Mouse (Mus musculus): ENCODE measurements around the gene Cyp2c37.
"Not testable (repeated sequence)": the region's sequence is repeated elsewhere in the genome, so short reads cannot be mapped to it uniquely, and the experiment has no call there.

Gene Cyp2c37

GRCm38 (mm10) chr19:39992140-39992539 is at the start of gene Cyp2c37:
Gene Cyp2c37, plus strand, starts transcription at chr19:39992424.
- not testable (repeated sequence) for DNase-seq

DNA sequence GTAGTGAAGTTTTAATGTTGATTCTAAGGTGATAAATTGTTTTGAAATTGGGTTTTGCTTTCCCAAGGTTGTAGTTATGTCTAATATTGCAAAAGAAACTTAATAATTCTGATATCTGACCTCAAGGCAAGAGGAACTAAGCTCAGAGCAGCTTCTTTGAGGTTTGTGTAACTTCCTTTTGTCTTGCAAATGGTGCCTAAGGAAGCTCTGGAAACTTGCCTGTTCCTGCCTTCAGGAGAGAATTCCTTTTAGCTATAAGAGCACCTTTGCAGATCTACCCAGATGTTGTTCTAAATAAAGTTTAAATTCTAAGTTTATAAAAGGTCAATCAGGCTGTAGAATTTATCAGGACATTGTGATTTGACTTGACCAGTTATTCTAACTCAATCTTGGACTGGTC is 31.4 kb upstream of the Cyp2c37 start:
- DNase-seq = not testable (repeated sequence)

DNA sequence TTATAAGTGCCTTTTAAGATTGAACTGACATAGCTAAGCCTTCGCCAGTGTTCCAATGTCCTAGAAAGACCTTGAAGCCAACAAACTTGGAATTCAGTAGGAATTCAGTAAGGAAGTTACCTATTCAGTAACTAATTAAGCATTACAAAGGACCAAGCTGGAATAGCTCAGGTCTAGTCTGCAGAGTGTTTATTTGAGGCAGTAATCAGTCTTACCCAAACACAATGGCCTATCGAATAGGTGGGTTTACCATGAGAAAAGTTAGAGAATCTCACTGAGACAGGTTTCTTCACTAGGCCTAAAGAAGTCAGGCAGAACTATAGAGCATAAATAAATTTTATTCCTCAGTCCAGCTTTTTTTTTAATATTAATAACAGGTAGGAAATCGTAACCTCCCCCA is 21.1 kb upstream of the Cyp2c37 start:
- DNase-seq = not testable (repeated sequence)

- DNase-seq = no peak
Observed at GRCm38 (mm10) chr19:39989471-39989870, 2.8 kb upstream of the Cyp2c37 start.
